Mouse (Mus musculus) kidney, postnatal 36 days (tissue): ENCODE results near the gene March4.

Experiments used
- DNase-seq, 2 experiments: peaks; one replicate each; pipeline ENCODE4 v3.0.0; 2021 to 2022; ENCODE audit warnings: mixed read lengths in 2 of 2

March4 gene

GRCm38 (mm10) chr1:72536611-72537351 is at the start of gene March4:
TSS of gene March4 (minus strand) at chr1:72536930.
- DNase-seq: peak; percentile 34 to 80

- DNase-seq: no peak
Measured at GRCm38 (mm10) chr1:72585971-72586875, 49.5 kb upstream of the March4 start.

GRCm38 (mm10) chr1:72583906-72584305 is 47.2 kb upstream of the March4 start:
- DNase-seq: no peak

- DNase-seq: peak; percentile 94 to 98
Measured at GRCm38 (mm10) chr1:72582947-72583731, 46.4 kb upstream of the March4 start, which contains the start of gene Smarcal1. TSS of gene Smarcal1 (plus strand) at chr1:72583251.

- DNase-seq: no peak
Measured at GRCm38 (mm10) chr1:72578806-72579205, 42.1 kb upstream of the March4 start.

- no peak for DNase-seq
Measured at GRCm38 (mm10) chr1:72578351-72578750, 41.6 kb upstream of the March4 start.

- no peak for DNase-seq
Measured at GRCm38 (mm10) chr1:72577481-72577922, 40.8 kb upstream of the March4 start.

- DNase-seq: peak; percentile 14 to 19
Measured at GRCm38 (mm10) chr1:72575121-72575520, 38.4 kb upstream of the March4 start.

- no peak for DNase-seq
Measured at GRCm38 (mm10) chr1:72574608-72575007, 37.9 kb upstream of the March4 start.

GRCm38 (mm10) chr1:72574047-72574446 is 37.3 kb upstream of the March4 start:
- no peak for DNase-seq

- DNase-seq: no peak
Measured at GRCm38 (mm10) chr1:72568725-72569124, 32.0 kb upstream of the March4 start.

- no peak for DNase-seq
Measured at GRCm38 (mm10) chr1:72567056-72567455, 30.3 kb upstream of the March4 start.

- DNase-seq: peak in 1 of 2 experiments; percentile 7
Measured at GRCm38 (mm10) chr1:72564334-72564962, 27.7 kb upstream of the March4 start.

- no peak for DNase-seq
Measured at GRCm38 (mm10) chr1:72558625-72559024, 21.9 kb upstream of the March4 start.

- no peak for DNase-seq
Measured at GRCm38 (mm10) chr1:72556471-72556870, 19.7 kb upstream of the March4 start.

- DNase-seq: no peak
Measured at GRCm38 (mm10) chr1:72550317-72550716, 13.6 kb upstream of the March4 start.

- DNase-seq: no peak
Measured at GRCm38 (mm10) chr1:72538266-72538665, 1.5 kb upstream of the March4 start.

GRCm38 (mm10) chr1:72535725-72536571 is 782 bp downstream of the March4 start:
- DNase-seq: no peak

- no peak for DNase-seq
Measured at GRCm38 (mm10) chr1:72533439-72533838, 3.3 kb downstream of the March4 start.

- DNase-seq: no peak
Measured at GRCm38 (mm10) chr1:72532926-72533325, 3.8 kb downstream of the March4 start.

GRCm38 (mm10) chr1:72530516-72531196 is 6.1 kb downstream of the March4 start:
- DNase-seq: no peak
